Mouse (Mus musculus) lung, embryonic 14.5 days (tissue): ENCODE data around the gene Igfbp6. TPM values are rescaled to one million over a fixed set of nuclear protein-coding genes. Genes with fewer than 3 reads are reported as not detected.
"Not testable (repeated sequence)": the region's sequence is repeated elsewhere in the genome, so short reads cannot be mapped to it uniquely, and the experiment has no call there.

Experiments
- ATAC-seq: fragments of 200-750 bp; cut with Nextera tagmentation; 2 replicates; pipeline ENCODE4 v1.8.0; 2017; ENCODE audit warnings: mild to moderate bottlenecking, moderate TSS enrichment, moderate library complexity; ENCODE audit not compliant: insufficient read depth
- DNase-seq: peaks from one replicate; pipeline ENCODE4 v3.0.0-alpha.2; 2015
- H3K27ac ChIP-seq: fragments of 300-500 bp; sonication (generic); 2 replicates; pipeline ENCODE4 v1.5.1; 2014; ENCODE audit warnings: low read depth, mild to moderate bottlenecking, moderate library complexity
- H3K27me3 ChIP-seq: fragments of 300-500 bp; sonication (generic); 2 replicates; pipeline ENCODE4 v1.6.1; 2014; ENCODE audit warnings: low read length, control low read depth; ENCODE audit not compliant: insufficient read depth
- H3K36me3 ChIP-seq: fragments of 300-500 bp; sonication (generic); 2 replicates; pipeline ENCODE4 v1.6.1; 2014; ENCODE audit warnings: control low read depth; ENCODE audit not compliant: insufficient read depth
- H3K4me1 ChIP-seq: fragments of 300-500 bp; sonication (generic); 2 replicates; pipeline ENCODE4 v1.6.1; 2014; ENCODE audit warnings: antibody characterized with exemption, control low read depth; ENCODE audit not compliant: insufficient read depth
- H3K4me2 ChIP-seq: fragments of 300-500 bp; sonication (generic); 2 replicates; pipeline ENCODE4 v1.6.1; 2014; ENCODE audit warnings: mild to moderate bottlenecking
- H3K4me3 ChIP-seq: fragments of 300-500 bp; sonication (generic); 2 replicates; pipeline ENCODE4 v1.5.1; 2014; ENCODE audit warnings: low read depth, low read length
- H3K9ac ChIP-seq: fragments of 300-500 bp; sonication (generic); 2 replicates; pipeline ENCODE4 v1.6.1; 2014
- H3K9me3 ChIP-seq: fragments of 300-500 bp; sonication (generic); 2 replicates; pipeline ENCODE4 v1.6.1; 2016; ENCODE audit warnings: low read depth, low read length, control low read depth
- CTCF ChIP-seq: IDR thresholded peaks from 2 replicates; pipeline ENCODE4 v1.5.1; 2016; ENCODE audit warnings: antibody characterized with exemption, low read depth
- WGBS: fragments of 180-500 bp; shearing (Covaris S2); extraction: QIAGEN DNeasy Blood & Tissue Kit; methylation state at CpG from one replicate; pipeline ENCODE4 v1.1.7; 2014; 5-methylcytosine and 5-hydroxymethylcytosine counted together
- polyA plus RNA-seq: library from polyadenylated mRNA; unstranded; fragments of >200 nt; fragmentation: Nextera tagmentation; extraction: Ambion mirVana; gene quantifications from 2 replicates; pipeline ENCODE4 v1.2.1, GENCODE M21; 2014

The Igfbp6 gene
- polyA plus RNA-seq, 1 experiment from 2014 or later: 6.8 TPM

- Histone ChIP-seq H3K4me3 (no peak overlapping the region), H3K4me1 (peaks cover 13% of the 10 kb centered on the region; the same call in 1 of the 2 replicates), H3K36me3 (no peaks in the 10 kb centered on the region), H3K9me3 (no peaks in the 10 kb centered on the region), H3K9ac (no peak overlapping the region), H3K27me3 (peaks cover 22% of the 10 kb centered on the region), H3K4me2 (no peak overlapping the region), H3K27ac (no peak overlapping the region)
- DNase-seq (no peak), ATAC-seq (no peak)
- 47% methylated on average over 16 of the region's 16 CpGs for WGBS
- no peak for TF ChIP-seq CTCF
Observed at GRCm38 (mm10) chr15:102147674-102148402, 3.7 kb downstream of the Igfbp6 start.

- H3K4me3 ChIP-seq: no peak overlapping the region
- 63% methylated on average over 4 of the region's 4 CpGs for WGBS
- ATAC-seq: no peak
Observed at GRCm38 (mm10) chr15:102149561-102149960, 5.4 kb downstream of the Igfbp6 start.

GRCm38 (mm10) chr15:102150301-102151135 lies 6.4 kb downstream of the Igfbp6 start, which contains the start of gene Soat2:
Soat2 (plus strand) TSS chr15:102150526.
- ATAC-seq (0 out of 2 replicates have a peak, but pooled peaks have one; percentile 44), DNase-seq (peak; percentile 33)
- Histone ChIP-seq H3K4me2 (peak within 1 kb of the TSS; percentile 38), H3K9me3 (no peaks in the 10 kb centered on the region), H3K4me1 (peaks cover 5% of the 10 kb centered on the region; the same call in 1 of the 2 replicates), H3K9ac (0 out of 2 replicates have a peak within 1 kb of the TSS, but pooled peaks have one; percentile 10), H3K4me3 (no peak within 1 kb of the TSS), H3K27me3 (peaks cover 6% of the 10 kb centered on the region), H3K27ac (no peak within 1 kb of the TSS), H3K36me3 (no peaks in the 10 kb centered on the region)
- no peak for TF ChIP-seq CTCF
- WGBS: 30% methylated on average over 20 of the region's 20 CpGs

More at GRCm38 (mm10) chr15:102149561-102149960, 5.4 kb downstream of the Igfbp6 start:
- Histone ChIP-seq H3K27ac (no peak overlapping the region), H3K4me2 (no peak overlapping the region), H3K36me3 (no peaks in the 10 kb centered on the region), H3K27me3 (peaks cover 16% of the 10 kb centered on the region), H3K9ac (no peak overlapping the region), H3K4me1 (peaks cover 9% of the 10 kb centered on the region; the same call in 1 of the 2 replicates), H3K9me3 (no peaks in the 10 kb centered on the region)
- no peak for DNase-seq
- TF ChIP-seq CTCF: no peak

- no peak for TF ChIP-seq CTCF
- Histone ChIP-seq H3K9me3 (no peaks in the 10 kb centered on the region), H3K4me1 (peaks cover 5% of the 10 kb centered on the region; the same call in 1 of the 2 replicates), H3K36me3 (no peaks in the 10 kb centered on the region), H3K4me3 (no peak overlapping the region), H3K27me3 (no peaks in the 10 kb centered on the region), H3K4me2 (no peak overlapping the region), H3K9ac (no peak overlapping the region), H3K27ac (no peak overlapping the region)
- no peak for DNase-seq
- no peak for ATAC-seq
- WGBS: 36% methylated on average over 4 of the region's 4 CpGs
Observed at GRCm38 (mm10) chr15:102152646-102153045, 8.5 kb downstream of the Igfbp6 start.

- H3K9ac ChIP-seq, DNase-seq, H3K4me3 ChIP-seq, ATAC-seq, H3K4me2 ChIP-seq, H3K27me3 ChIP-seq, H3K9me3 ChIP-seq, H3K4me1 ChIP-seq, H3K36me3 ChIP-seq, H3K27ac ChIP-seq: not testable (repeated sequence)
- 94% methylated on average over 6 of the region's 6 CpGs for WGBS
- TF ChIP-seq CTCF: peak; percentile 12; the same call in 1 of the 2 replicates
Observed at GRCm38 (mm10) chr15:102155006-102155405, 10.8 kb downstream of the Igfbp6 start.

- no peak for ATAC-seq
- TF ChIP-seq CTCF: no peak
- Histone ChIP-seq H3K4me3 (no peak overlapping the region), H3K27me3 (no peaks in the 10 kb centered on the region), H3K4me1 (no peaks in the 10 kb centered on the region), H3K9me3 (no peaks in the 10 kb centered on the region), H3K36me3 (no peaks in the 10 kb centered on the region), H3K4me2 (no peak overlapping the region), H3K9ac (no peak overlapping the region), H3K27ac (no peak overlapping the region)
- WGBS: 40% methylated on average over 20 of the region's 20 CpGs
- no peak for DNase-seq
Observed at GRCm38 (mm10) chr15:102156836-102157235, 12.7 kb downstream of the Igfbp6 start.

GRCm38 (mm10) chr15:102160415-102161060 lies 16.4 kb downstream of the Igfbp6 start:
- Histone ChIP-seq H3K9ac (no peak overlapping the region), H3K4me3 (no peak overlapping the region), H3K27ac (no peak overlapping the region), H3K4me2 (no peak overlapping the region), H3K27me3 (no peaks in the 10 kb centered on the region), H3K36me3 (no peaks in the 10 kb centered on the region), H3K4me1 (no peaks in the 10 kb centered on the region), H3K9me3 (no peaks in the 10 kb centered on the region)
- no peak for TF ChIP-seq CTCF
- no peak for DNase-seq
- no peak for ATAC-seq
- 49% methylated on average over 27 of the region's 27 CpGs for WGBS
